Mouse (Mus musculus): ENCODE data around the gene Gm44579. TPM values are rescaled to one million over a fixed set of nuclear protein-coding genes. Genes with fewer than 3 reads are reported as not detected.

The Gm44579 gene
- polyA plus RNA-seq, 1 experiment from 2014 or later, result not detected

- DNase-seq (ENCODE audit: low spot score), result no peak
Measured at GRCm38 (mm10) chr15:98168622-98169004, 52.2 kb downstream of the Gm44579 start.

- DNase-seq (ENCODE audit: low spot score), result peak; percentile 87
Measured at GRCm38 (mm10) chr15:98167645-98168621, 52.8 kb downstream of the Gm44579 start.

- no peak for DNase-seq (ENCODE audit: low spot score)
Measured at GRCm38 (mm10) chr15:98166963-98167644, 53.7 kb downstream of the Gm44579 start, which contains the start of gene Ccdc184. Gene Ccdc184 (plus strand): TSS chr15:98167158.

- DNase-seq (ENCODE audit: low spot score), result no peak
Measured at GRCm38 (mm10) chr15:98165525-98165924, 55.3 kb downstream of the Gm44579 start, which contains the start of gene Asb8. Gene Asb8 (minus strand): TSS chr15:98165625.

GRCm38 (mm10) chr15:98162561-98162960 lies 58.2 kb downstream of the Gm44579 start:
- DNase-seq (ENCODE audit: low spot score), result no peak

- no peak for DNase-seq (ENCODE audit: low spot score)
Measured at GRCm38 (mm10) chr15:98161026-98161805, 59.6 kb downstream of the Gm44579 start.

GRCm38 (mm10) chr15:98157253-98157652 lies 63.5 kb downstream of the Gm44579 start:
- no peak for DNase-seq (ENCODE audit: low spot score)

GRCm38 (mm10) chr15:98155944-98156343 lies 64.8 kb downstream of the Gm44579 start:
- DNase-seq (ENCODE audit: low spot score), result no peak

GRCm38 (mm10) chr15:98155272-98155671 lies 65.5 kb downstream of the Gm44579 start:
- DNase-seq (ENCODE audit: low spot score), result no peak

GRCm38 (mm10) chr15:98154631-98155030 lies 66.1 kb downstream of the Gm44579 start:
- no peak for DNase-seq (ENCODE audit: low spot score)

GRCm38 (mm10) chr15:98154146-98154545 lies 66.6 kb downstream of the Gm44579 start:
- no peak for DNase-seq (ENCODE audit: low spot score)

GRCm38 (mm10) chr15:98153625-98154024 lies 67.2 kb downstream of the Gm44579 start:
- DNase-seq (ENCODE audit: low spot score), result peak; percentile 66

GRCm38 (mm10) chr15:98152916-98153315 lies 67.9 kb downstream of the Gm44579 start:
- no peak for DNase-seq (ENCODE audit: low spot score)

- no peak for DNase-seq (ENCODE audit: low spot score)
Measured at GRCm38 (mm10) chr15:98149166-98149602, 71.6 kb downstream of the Gm44579 start.

GRCm38 (mm10) chr15:98148356-98148755 lies 72.4 kb downstream of the Gm44579 start:
- DNase-seq (ENCODE audit: low spot score), result no peak

GRCm38 (mm10) chr15:98145559-98146181 lies 75.1 kb downstream of the Gm44579 start:
- peak; percentile 93 for DNase-seq (ENCODE audit: low spot score)

GRCm38 (mm10) chr15:98144861-98145507 lies 75.8 kb downstream of the Gm44579 start:
- no peak for DNase-seq (ENCODE audit: low spot score)

GRCm38 (mm10) chr15:98142515-98142914 lies 78.3 kb downstream of the Gm44579 start:
- DNase-seq (ENCODE audit: low spot score), result no peak

- no peak for DNase-seq (ENCODE audit: low spot score)
Measured at GRCm38 (mm10) chr15:98140809-98141208, 80.0 kb downstream of the Gm44579 start.

GRCm38 (mm10) chr15:98139763-98140162 lies 81.0 kb downstream of the Gm44579 start:
- DNase-seq (ENCODE audit: low spot score), result no peak
